Mouse (Mus musculus) kidney, adult 9 months (tissue): ENCODE measurements around the gene 1600014C23Rik.

Source experiments
- DNase-seq: peaks from one replicate; pipeline ENCODE4 v3.0.0; 2022

1600014C23Rik gene

DNA sequence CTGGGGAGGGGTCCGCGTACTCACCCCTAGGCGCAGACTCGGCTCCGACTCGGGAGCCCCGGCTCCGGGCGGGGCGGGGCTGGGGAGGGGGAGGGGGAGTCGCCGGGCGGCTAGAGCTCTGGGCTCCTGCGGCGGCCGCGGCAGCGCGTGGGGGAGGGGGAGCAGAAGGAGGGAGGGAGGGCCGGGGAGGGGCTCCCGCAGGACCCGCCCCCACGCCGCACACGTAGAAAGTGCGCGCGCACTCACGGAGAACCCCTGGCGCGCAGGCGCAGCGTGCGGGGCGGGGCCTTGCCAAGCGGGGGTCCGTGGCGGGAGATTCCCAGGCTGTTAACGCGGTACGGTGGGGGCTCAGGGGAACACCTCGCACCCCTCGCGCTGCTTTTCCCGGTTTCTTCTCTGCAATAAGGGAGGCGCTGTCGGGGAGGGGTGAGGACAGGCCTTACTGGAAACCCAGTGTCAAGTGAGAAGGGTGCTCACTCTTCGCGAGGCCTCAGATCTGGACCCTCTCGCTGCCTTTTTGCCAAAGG is 47.5 kb downstream of the 1600014C23Rik start, which contains the start of gene Mrpl14:
TSS of gene Mrpl14 (plus strand) at position 230 of the 527 bp plus-strand sequence.
- peak; percentile 90 for DNase-seq

DNA sequence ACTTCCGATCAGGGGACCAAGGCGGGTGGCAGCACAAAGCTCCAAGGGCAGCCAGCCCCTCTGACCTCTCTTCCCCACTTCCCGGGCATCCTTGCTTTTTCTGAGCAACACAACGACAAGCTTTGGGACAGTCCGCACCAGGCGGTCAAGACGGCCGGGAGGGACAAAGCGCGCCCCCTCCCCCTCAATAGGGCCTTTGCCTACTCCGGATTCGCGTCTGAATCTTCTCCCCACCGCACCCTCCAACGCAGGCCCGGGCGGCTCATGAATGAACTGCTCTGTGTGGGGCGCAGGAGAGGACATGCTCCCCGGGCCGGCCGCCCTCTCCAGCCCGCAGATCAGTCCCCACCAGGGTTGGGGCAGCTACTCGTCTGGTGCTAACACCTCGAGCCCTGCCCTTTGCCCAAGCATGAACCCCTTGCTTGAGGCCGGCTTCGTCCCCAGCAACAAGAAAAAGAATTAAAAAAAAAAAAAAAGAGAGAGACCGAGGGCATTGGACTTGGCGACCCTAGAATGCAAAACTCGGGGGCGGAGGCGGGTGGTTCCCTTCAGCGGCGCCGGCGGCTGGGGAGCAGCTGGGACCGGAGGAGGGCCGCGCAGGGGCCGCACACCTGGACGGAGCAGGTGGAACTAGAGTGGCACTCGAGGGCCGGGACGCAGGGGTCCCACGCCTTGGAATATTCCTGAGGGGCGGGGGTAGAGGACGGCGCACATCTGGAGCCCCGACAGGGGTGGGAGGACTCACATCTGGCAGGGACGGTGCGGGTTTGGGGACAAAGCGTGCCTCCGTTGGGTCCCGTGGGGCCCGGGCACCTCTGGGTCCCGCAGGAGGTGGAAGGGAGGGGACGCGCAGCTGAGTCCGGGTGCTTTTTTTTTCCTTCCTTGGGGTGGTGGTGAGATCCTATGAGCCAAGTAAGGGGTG is 48.2 kb downstream of the 1600014C23Rik start:
- peak; percentile 46 for DNase-seq

- DNase-seq: no peak
Observed at GRCm38 (mm10) chr17:45684667-45685131, 48.9 kb downstream of the 1600014C23Rik start.
